Mouse (Mus musculus): ENCODE data around the gene Ucp2.

DNA sequence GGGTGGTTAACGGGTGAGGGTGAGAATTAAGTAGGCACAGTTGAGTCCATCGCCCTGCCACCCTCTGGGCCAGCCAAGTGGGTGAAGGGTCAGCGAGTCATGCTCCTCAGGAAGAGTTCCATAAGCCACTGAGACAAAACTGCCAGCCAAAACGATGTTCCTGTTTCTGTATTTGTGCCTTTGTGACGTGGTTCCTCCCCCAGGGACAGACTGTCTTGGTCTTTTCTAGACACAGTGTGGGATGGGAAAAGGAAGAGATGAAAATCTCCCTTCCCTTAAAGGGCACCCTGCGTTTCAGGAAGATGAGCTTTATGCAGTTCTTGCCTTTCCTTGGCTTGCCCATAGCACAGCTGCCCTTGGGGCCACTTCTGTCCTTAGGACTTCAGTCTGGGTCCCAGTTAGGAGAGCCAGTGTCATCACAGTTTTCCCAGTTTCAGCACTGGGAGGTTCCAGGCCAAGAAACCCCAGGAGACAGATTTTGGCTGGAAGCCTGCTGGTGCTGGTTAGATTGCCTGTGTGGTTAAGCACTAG lies 31.5 kb upstream of the Ucp2 start:
- no peak for TF ChIP-seq CTCF (IDR thresholded peaks at IDR 0.05; ENCODE audit: extremely low read depth, insufficient read depth, low read length)
- TF ChIP-seq POLR2A (IDR thresholded peaks at IDR 0.05; ENCODE audit: extremely low read depth, insufficient read depth, low read length), result no peak

Data from cortical plate, adult 2 months (tissue).